Mouse (Mus musculus): ENCODE measurements around the gene Gm17617. TPM values are rescaled to one million over a fixed set of nuclear protein-coding genes. Genes with fewer than 3 reads are reported as not detected.
A peak's percentile ranks its signal among the peaks of the same experiment; 100 is the strongest.

The Gm17617 gene
- not detected in 2 replicates for polyA plus RNA-seq (2016; fragmentation: Nextera tagmentation; extraction: Ambion mirVana)

GRCm38 (mm10) chr13:55133448-55133847 is at the start of gene Gm17617:
TSS of gene Gm17617 (minus strand) at chr13:55133548.
- H3K9me3 ChIP-seq: no peaks in the 10 kb centered on the region
- H3K4me3 ChIP-seq: no peak within 1 kb of the TSS
- H3K27me3 ChIP-seq: no peaks in the 10 kb centered on the region
- no peak within 1 kb of the TSS for H3K9ac ChIP-seq (replicated peaks)
- H3K4me2 ChIP-seq (replicated peaks): no peak within 1 kb of the TSS
- 0 out of 2 replicates have a peak, but pooled peaks cover 4% of the 10 kb centered on the region for H3K4me1 ChIP-seq
- H3K27ac ChIP-seq (replicated peaks): no peak within 1 kb of the TSS
- 94% methylated on average over 2 of the region's 2 CpGs for WGBS
- ATAC-seq (ENCODE audit: low FRiP score, low read depth): no peak
- H3K36me3 ChIP-seq: peaks cover 47% of the 10 kb centered on the region

- 5% methylated on average over 23 of the region's 23 CpGs for WGBS
- H3K4me3 ChIP-seq: peak overlapping the region; percentile 23
- no peaks in the 10 kb centered on the region for H3K4me1 ChIP-seq
- no peak for ATAC-seq (ENCODE audit: low FRiP score, low read depth)
- no peaks in the 10 kb centered on the region for H3K9me3 ChIP-seq
- no peaks in the 10 kb centered on the region for H3K27me3 ChIP-seq
- peak overlapping the region; percentile 20; the same call in 1 of the 2 replicates for H3K9ac ChIP-seq (replicated peaks)
- no peaks in the 10 kb centered on the region for H3K36me3 ChIP-seq
- peak overlapping the region; percentile 52; the same call in 1 of the 2 replicates for H3K27ac ChIP-seq (replicated peaks)
- H3K4me2 ChIP-seq (replicated peaks): peak overlapping the region; percentile 45
Observed at GRCm38 (mm10) chr13:55182173-55182894, 49.0 kb upstream of the Gm17617 start.

- H3K4me2 ChIP-seq (replicated peaks): peak overlapping the region; percentile 45
- H3K4me3 ChIP-seq: no peak overlapping the region
- WGBS: 58% methylated on average over 2 of the region's 2 CpGs
Observed at GRCm38 (mm10) chr13:55181786-55182172, 48.4 kb upstream of the Gm17617 start.

GRCm38 (mm10) chr13:55179591-55179990 is 46.2 kb upstream of the Gm17617 start:
- Histone ChIP-seq H3K9ac (replicated peaks) (no peak overlapping the region), H3K4me2 (replicated peaks) (no peak overlapping the region), H3K9me3 (no peaks in the 10 kb centered on the region), H3K4me3 (no peak overlapping the region), H3K27me3 (no peaks in the 10 kb centered on the region), H3K36me3 (no peaks in the 10 kb centered on the region), H3K4me1 (no peaks in the 10 kb centered on the region), H3K27ac (replicated peaks) (no peak overlapping the region)
- ATAC-seq (ENCODE audit: low FRiP score, low read depth): no peak
- WGBS: 90% methylated on average over 3 of the region's 3 CpGs

More at GRCm38 (mm10) chr13:55181786-55182172, 48.4 kb upstream of the Gm17617 start:
- Histone ChIP-seq H3K9ac (replicated peaks) (0 out of 2 replicates have a peak overlapping the region, but pooled peaks have one; percentile 20), H3K36me3 (no peaks in the 10 kb centered on the region), H3K9me3 (no peaks in the 10 kb centered on the region), H3K4me1 (no peaks in the 10 kb centered on the region), H3K27ac (replicated peaks) (0 out of 2 replicates have a peak overlapping the region, but pooled peaks have one; percentile 52), H3K27me3 (no peaks in the 10 kb centered on the region)
- no peak for ATAC-seq (ENCODE audit: low FRiP score, low read depth)

- H3K9ac ChIP-seq (replicated peaks): no peak overlapping the region
- no peaks in the 10 kb centered on the region for H3K4me1 ChIP-seq
- no peaks in the 10 kb centered on the region for H3K27me3 ChIP-seq
- H3K27ac ChIP-seq (replicated peaks): no peak overlapping the region
- H3K4me3 ChIP-seq: no peak overlapping the region
- no peaks in the 10 kb centered on the region for H3K9me3 ChIP-seq
- 30% methylated on average over 2 of the region's 2 CpGs for WGBS
- H3K36me3 ChIP-seq: no peaks in the 10 kb centered on the region
- peak; percentile 19; the same call in 1 of the 2 replicates for ATAC-seq (ENCODE audit: low FRiP score, low read depth)
- no peak overlapping the region for H3K4me2 ChIP-seq (replicated peaks)
Observed at GRCm38 (mm10) chr13:55178556-55178955, 45.2 kb upstream of the Gm17617 start.

GRCm38 (mm10) chr13:55177903-55178496 is 44.7 kb upstream of the Gm17617 start:
- Histone ChIP-seq H3K4me2 (replicated peaks) (no peak overlapping the region), H3K4me1 (no peaks in the 10 kb centered on the region), H3K9ac (replicated peaks) (no peak overlapping the region), H3K9me3 (no peaks in the 10 kb centered on the region), H3K27ac (replicated peaks) (no peak overlapping the region), H3K27me3 (no peaks in the 10 kb centered on the region), H3K36me3 (no peaks in the 10 kb centered on the region), H3K4me3 (no peak overlapping the region)
- 67% methylated on average over 4 of the region's 4 CpGs for WGBS
- ATAC-seq (ENCODE audit: low FRiP score, low read depth): peak; percentile 16; the same call in 1 of the 2 replicates

GRCm38 (mm10) chr13:55176265-55176664 is 42.9 kb upstream of the Gm17617 start:
- Histone ChIP-seq H3K4me2 (replicated peaks) (no peak overlapping the region), H3K27me3 (no peaks in the 10 kb centered on the region), H3K4me1 (peaks cover 11% of the 10 kb centered on the region), H3K36me3 (no peaks in the 10 kb centered on the region), H3K9ac (replicated peaks) (no peak overlapping the region), H3K27ac (replicated peaks) (no peak overlapping the region), H3K4me3 (no peak overlapping the region), H3K9me3 (no peaks in the 10 kb centered on the region)
- ATAC-seq (ENCODE audit: low FRiP score, low read depth): no peak
- WGBS: 94% methylated on average over 6 of the region's 6 CpGs

- Histone ChIP-seq H3K36me3 (no peaks in the 10 kb centered on the region), H3K4me2 (replicated peaks) (no peak overlapping the region), H3K4me1 (peaks cover 15% of the 10 kb centered on the region), H3K9me3 (no peaks in the 10 kb centered on the region), H3K4me3 (no peak overlapping the region), H3K27ac (replicated peaks) (no peak overlapping the region), H3K27me3 (no peaks in the 10 kb centered on the region), H3K9ac (replicated peaks) (no peak overlapping the region)
- ATAC-seq (ENCODE audit: low FRiP score, low read depth): no peak
- 70% methylated on average over 11 of the region's 11 CpGs for WGBS
Observed at GRCm38 (mm10) chr13:55174347-55174746, 41.0 kb upstream of the Gm17617 start.

- Histone ChIP-seq H3K27me3 (no peaks in the 10 kb centered on the region), H3K27ac (replicated peaks) (peak overlapping the region; percentile 82; the same call in 1 of the 2 replicates), H3K4me3 (no peak overlapping the region), H3K9ac (replicated peaks) (no peak overlapping the region), H3K4me2 (replicated peaks) (peak overlapping the region; percentile 37), H3K4me1 (peaks cover 25% of the 10 kb centered on the region), H3K9me3 (no peaks in the 10 kb centered on the region), H3K36me3 (no peaks in the 10 kb centered on the region)
- WGBS: 42% methylated on average over 7 of the region's 7 CpGs
- ATAC-seq (ENCODE audit: low FRiP score, low read depth): 0 out of 2 replicates have a peak, but pooled peaks have one; percentile 5
Observed at GRCm38 (mm10) chr13:55172336-55172770, 39.0 kb upstream of the Gm17617 start.

GRCm38 (mm10) chr13:55171517-55172335 is 38.4 kb upstream of the Gm17617 start:
- peak; percentile 69 for ATAC-seq (ENCODE audit: low FRiP score, low read depth)
- H3K4me2 ChIP-seq (replicated peaks): peak overlapping the region; percentile 37
- WGBS: 17% methylated on average over 26 of the region's 26 CpGs
- H3K9me3 ChIP-seq: no peaks in the 10 kb centered on the region
- H3K4me3 ChIP-seq: peak overlapping the region; percentile 9; the same call in 1 of the 2 replicates
- no peaks in the 10 kb centered on the region for H3K27me3 ChIP-seq
- H3K4me1 ChIP-seq: peaks cover 25% of the 10 kb centered on the region
- no peaks in the 10 kb centered on the region for H3K36me3 ChIP-seq
- H3K27ac ChIP-seq (replicated peaks): peak overlapping the region; percentile 82
- peak overlapping the region; percentile 39 for H3K9ac ChIP-seq (replicated peaks)

- H3K4me3 ChIP-seq: no peak overlapping the region
- peak overlapping the region; percentile 27; the same call in 1 of the 2 replicates for H3K27ac ChIP-seq (replicated peaks)
- H3K36me3 ChIP-seq: no peaks in the 10 kb centered on the region
- H3K9ac ChIP-seq (replicated peaks): no peak overlapping the region
- peak; percentile 67 for ATAC-seq (ENCODE audit: low FRiP score, low read depth)
- peaks cover 25% of the 10 kb centered on the region for H3K4me1 ChIP-seq
- no peak overlapping the region for H3K4me2 ChIP-seq (replicated peaks)
- no peaks in the 10 kb centered on the region for H3K27me3 ChIP-seq
- H3K9me3 ChIP-seq: no peaks in the 10 kb centered on the region
- 50% methylated on average over 13 of the region's 13 CpGs for WGBS
Observed at GRCm38 (mm10) chr13:55168958-55169369, 35.6 kb upstream of the Gm17617 start.
